Mouse (Mus musculus): ENCODE results near the gene Fam213b. TPM values are rescaled to one million over a fixed set of nuclear protein-coding genes. Genes with fewer than 3 reads are reported as not detected.

Fam213b gene
- 51.9 and 52.6 TPM in 2 replicates for total RNA-seq (2021)
- long read RNA-seq, experiment 1, transcript Fam213b-201 (7 exons, 883 nt), result major isoform, 119 of 128 reads
- long read RNA-seq, experiment 1, partial matches to known transcripts, result 8 of 128 reads
- long read RNA-seq, experiment 1, other reads (novel, unspliced or antisense), result 1 of 128 reads
- long read RNA-seq, experiment 2, transcript Fam213b-201 (7 exons, 883 nt), result major isoform, 59 of 66 reads
- long read RNA-seq, experiment 2, partial matches to known transcripts, result 5 of 66 reads
- long read RNA-seq, experiment 2, other reads (novel, unspliced or antisense), result 2 of 66 reads

- DNase-seq, result peak; percentile 91
These were observed at the start of gene Fam213b for GRCm38 (mm10) chr4:154898506-154899446. TSS of gene Fam213b (minus strand) at chr4:154899135.

GRCm38 (mm10) chr4:154948066-154948939 lies 49.4 kb upstream of the Fam213b start:
- no peak for DNase-seq

- peak; percentile 81 for DNase-seq
These were observed 47.4 kb upstream of the Fam213b start for GRCm38 (mm10) chr4:154946319-154946718.

GRCm38 (mm10) chr4:154944121-154944590 lies 45.2 kb upstream of the Fam213b start:
- peak; percentile 89 for DNase-seq

- no peak for DNase-seq
These were observed 44.5 kb upstream of the Fam213b start for GRCm38 (mm10) chr4:154943323-154944039.

DNA sequence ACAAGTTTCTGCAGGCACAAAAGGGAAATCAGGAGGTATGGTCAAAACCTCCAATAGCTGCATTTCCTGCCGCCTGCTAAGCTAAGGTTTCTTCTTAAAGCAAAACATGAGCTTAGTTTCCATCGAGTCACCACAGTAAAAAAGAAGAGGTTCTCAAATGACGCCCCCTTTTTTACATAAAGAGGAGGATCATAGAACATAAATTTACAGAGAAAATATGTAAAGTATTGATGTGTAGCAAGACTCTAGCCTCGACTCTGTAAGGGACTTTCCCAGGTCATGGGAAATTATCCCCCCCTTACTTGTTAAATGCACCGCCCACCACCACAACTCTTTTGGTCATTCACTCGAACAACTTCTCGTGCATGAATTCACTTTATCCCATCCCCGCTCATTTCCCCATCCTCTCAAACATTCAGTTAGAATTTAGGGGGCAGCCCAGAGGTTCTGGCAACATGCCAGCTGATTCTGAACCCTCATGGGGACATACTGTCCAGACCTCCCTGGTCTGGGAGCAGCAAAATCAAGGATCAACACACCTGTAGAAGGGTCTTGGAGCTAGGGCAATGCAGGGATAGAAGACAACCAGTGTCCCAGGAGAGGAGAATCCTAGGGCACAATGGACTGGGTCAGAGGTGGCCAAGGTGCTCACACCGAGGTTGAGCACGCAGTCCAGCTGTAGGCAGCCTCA lies 43.8 kb upstream of the Fam213b start:
- no peak for DNase-seq

DNA sequence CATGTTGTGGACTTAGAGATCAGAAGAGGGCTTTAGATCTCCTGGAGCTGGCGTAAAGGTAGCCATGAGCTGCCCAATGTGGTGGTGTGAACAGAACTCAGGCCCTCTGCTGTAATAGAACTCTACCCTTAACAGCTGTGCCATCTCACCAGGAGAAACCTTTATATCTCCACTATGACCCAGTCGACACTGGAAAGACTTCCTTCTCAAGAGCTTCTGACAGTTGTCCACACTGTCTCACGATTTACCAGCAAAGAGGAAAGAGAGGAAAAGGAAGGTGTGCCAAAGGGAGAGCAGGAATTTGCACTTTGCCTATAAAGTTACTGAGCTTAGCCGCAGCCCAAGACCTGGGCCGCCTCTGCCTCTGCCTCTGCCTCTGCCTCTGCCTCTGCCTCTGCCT lies 42.9 kb upstream of the Fam213b start:
- DNase-seq, result no peak

DNA sequence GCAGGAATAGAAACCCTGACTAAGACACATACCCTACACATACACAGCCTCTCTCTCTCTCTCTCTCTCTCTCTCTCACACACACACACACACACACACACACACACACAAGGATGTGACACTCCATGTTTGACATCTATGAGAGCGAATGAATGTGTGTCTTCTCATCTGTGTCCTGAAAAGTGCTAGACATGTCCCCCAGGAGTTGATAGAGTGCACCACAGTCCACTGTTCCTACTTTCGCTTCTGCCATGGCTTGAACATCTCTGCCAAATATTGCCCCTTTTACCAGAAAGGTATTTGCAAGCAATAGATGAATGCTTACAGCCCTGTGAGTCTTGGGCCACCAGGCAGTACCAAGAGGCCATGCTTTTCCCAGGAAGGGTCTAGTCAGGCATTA lies 41.2 kb upstream of the Fam213b start:
- no peak for DNase-seq

- DNase-seq, result no peak
These were observed 38.8 kb upstream of the Fam213b start for GRCm38 (mm10) chr4:154937746-154938145.

GRCm38 (mm10) chr4:154936542-154937255 lies 37.8 kb upstream of the Fam213b start:
- DNase-seq, result no peak

GRCm38 (mm10) chr4:154935788-154936187 lies 36.9 kb upstream of the Fam213b start:
- DNase-seq, result peak; percentile 25

DNA sequence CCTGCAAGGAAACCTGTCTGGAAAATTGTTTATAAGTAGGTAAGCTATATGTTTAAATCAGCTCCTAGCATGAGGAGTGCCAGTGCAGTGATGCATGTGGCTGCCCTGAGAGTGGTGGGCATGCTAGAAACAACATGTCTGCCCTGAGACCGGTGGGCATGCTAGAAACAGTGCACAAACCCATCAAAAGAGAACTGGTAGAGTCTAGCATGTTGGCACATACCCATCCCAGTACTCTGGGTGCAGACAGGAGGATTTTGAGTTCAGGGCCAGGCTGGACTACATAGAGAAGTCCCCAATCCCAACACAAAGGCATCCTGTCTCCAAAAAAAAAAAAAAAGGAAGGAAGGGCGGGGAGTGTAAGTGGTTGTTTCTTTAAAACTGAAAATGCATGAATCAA lies 35.9 kb upstream of the Fam213b start:
- DNase-seq, result no peak

- peak; percentile 32 for DNase-seq
These were observed 34.5 kb upstream of the Fam213b start for GRCm38 (mm10) chr4:154933306-154933907.

GRCm38 (mm10) chr4:154929088-154929660 lies 30.2 kb upstream of the Fam213b start:
- DNase-seq, result peak; percentile 27

GRCm38 (mm10) chr4:154928395-154929087 lies 29.6 kb upstream of the Fam213b start, which contains the start of gene Tnfrsf14:
TSS of gene Tnfrsf14 (minus strand) at chr4:154928563.
- DNase-seq, result no peak

GRCm38 (mm10) chr4:154927899-154928337 lies 29.0 kb upstream of the Fam213b start:
- DNase-seq, result peak; percentile 33

- no peak for DNase-seq
These were observed 28.3 kb upstream of the Fam213b start for GRCm38 (mm10) chr4:154926969-154927898.

Measured in adrenal gland, postnatal 14 days (tissue).